Mouse (Mus musculus) lung, postnatal 36 days (tissue): ENCODE measurements around the gene Rpl21.
"Not testable (repeated sequence)": the region's sequence is repeated elsewhere in the genome, so short reads cannot be mapped to it uniquely, and the experiment has no call there.

Experiments
- DNase-seq: peaks from one replicate; pipeline ENCODE4 v3.0.0; 2022; ENCODE audit warnings: mixed read lengths

Gene Rpl21

DNA sequence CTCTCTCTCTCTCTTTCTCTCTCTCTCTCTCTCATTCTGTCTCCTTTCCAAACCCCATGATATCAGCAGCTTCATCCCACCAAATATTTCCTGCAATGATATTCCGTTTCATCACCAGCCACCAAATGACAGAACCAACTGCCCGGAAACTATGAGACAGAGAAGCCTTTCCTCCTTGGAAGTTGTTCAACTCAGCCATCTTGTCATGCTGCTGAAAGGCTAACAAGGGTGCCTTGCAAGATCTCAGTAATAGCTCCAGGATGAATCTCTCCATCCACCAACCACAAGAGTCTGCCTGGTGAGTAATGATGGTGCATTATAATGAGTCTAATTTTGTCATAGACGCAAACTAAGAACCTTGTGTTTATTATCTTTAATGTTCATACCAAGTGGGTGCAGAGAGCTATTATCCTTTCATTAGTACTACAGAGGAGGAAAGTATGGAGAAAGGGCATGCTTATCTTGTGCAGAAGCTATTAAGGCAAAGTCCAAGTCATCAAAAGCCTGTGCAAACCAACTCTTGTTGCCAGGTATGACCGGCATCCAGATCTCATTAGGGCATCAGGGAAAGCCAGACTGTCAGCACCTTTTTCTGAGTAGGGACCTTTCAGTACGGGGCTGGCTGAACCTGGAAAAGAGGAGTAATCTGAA, 40.4 kb downstream of the Rpl21 start:
- DNase-seq = no peak

GRCm38 (mm10) chr5:146876024-146876423, 43.3 kb downstream of the Rpl21 start:
- no peak for DNase-seq

- DNase-seq = not testable (repeated sequence)
These were observed 45.2 kb downstream of the Rpl21 start for GRCm38 (mm10) chr5:146877882-146878281.

DNA sequence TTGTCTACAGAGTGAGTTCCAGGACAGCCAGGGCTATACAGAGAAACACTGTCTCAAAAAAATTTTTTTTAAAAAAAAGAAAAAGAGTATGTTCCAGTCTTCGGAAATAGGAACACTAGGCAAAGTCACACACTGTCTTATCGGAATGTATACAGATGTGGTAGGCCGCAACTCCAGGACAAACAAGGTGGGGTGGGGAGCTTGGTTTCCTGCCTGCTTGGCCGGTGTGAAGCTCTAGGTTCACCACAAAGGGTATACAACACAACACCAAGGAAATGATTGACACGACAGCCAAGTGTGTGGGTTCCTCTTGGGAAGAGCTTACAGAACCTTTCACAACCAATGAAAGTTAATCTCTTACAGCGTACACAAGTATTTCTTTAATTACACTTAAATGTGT, 49.6 kb downstream of the Rpl21 start:
- no peak for DNase-seq

DNA sequence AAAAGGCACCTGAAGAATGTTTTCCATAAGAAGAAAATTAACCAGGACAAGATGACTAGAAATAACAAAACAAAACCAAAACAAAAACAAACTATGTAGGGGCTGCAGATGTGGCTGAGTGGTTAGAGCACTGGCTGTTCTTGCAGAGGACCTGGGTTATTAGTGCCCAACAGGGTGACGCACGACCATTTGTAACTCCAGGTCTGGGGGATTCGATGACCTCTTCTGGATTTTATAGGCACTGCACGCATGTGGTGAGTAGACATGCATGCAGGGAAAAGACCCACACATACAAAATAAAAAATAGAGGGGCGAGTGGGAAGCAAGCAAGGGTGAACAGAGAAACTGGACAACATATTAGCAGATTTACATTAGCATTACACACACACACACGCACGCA, 50.4 kb downstream of the Rpl21 start:
- no peak for DNase-seq

DNA sequence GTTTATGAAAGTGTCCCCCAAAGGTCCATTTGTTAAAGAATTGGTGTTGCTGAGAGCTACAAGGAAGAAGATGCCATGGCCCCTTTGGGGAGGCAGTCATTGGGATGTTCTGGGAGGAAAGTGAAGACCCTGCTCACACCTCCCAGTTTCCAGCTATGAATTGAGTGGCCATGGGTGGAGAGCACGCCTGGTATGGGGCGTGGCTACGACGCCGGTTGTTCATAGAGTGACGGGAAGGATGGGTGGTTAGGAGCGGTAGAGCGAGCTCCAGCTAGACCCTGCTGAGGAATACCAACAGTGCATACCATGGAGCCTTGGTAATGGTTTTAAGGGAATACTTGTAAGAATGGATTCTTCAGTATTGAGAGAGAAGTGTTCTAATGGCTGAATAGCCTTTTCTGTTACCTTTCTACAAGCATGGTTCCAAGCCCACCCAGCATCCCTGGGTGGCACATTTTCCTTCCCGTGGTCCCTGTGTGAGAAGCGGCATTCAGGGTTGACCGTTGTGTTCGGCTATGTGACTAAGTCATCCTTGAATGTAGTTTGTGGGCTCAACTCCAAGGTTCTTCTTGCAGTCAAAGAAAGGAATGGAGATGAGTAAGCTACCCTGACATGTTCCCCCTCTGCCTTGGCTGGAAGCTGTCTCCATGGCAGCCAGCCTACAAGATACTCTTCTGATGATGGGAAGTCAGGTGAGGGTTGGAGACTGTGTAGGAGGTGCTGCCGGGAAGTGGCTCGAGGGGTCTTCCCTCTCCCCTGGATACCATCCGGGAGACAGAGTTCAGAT, 51.0 kb downstream of the Rpl21 start:
- DNase-seq = no peak
